Mouse (Mus musculus) layer of hippocampus, postnatal 25 days (tissue): ENCODE results near the gene N4bp3. TPM values are rescaled to one million over a fixed set of nuclear protein-coding genes. Genes with fewer than 3 reads are reported as not detected.
A peak's percentile ranks its signal among the peaks of the same experiment; 100 is the strongest.
"Not testable (repeated sequence)": the region's sequence is repeated elsewhere in the genome, so short reads cannot be mapped to it uniquely, and the experiment has no call there.

ENCODE experiments used
- DNase-seq, 2 experiments: peaks; one replicate each; pipeline ENCODE4 v3.0.0; 2022; ENCODE audit warnings: mixed read lengths in 2 of 2, low spot score in 1 of 2; ENCODE audit errors: extremely low spot score in 1 of 2
- total RNA-seq, 2 experiments: library from RNA; stranded (reverse); gene quantifications; 2 replicates each; pipeline ENCODE4 v1.2.3; 2021

The N4bp3 gene
- total RNA-seq, 2 experiments from 2014 or later: 12.1 to 12.4 TPM

GRCm38 (mm10) chr11:51633200-51633599 is 17.4 kb downstream of the N4bp3 start:
- not testable (repeated sequence) for DNase-seq

- no peak for DNase-seq
Observed at GRCm38 (mm10) chr11:51632130-51632753, 18.4 kb downstream of the N4bp3 start.

- DNase-seq: no peak
Observed at GRCm38 (mm10) chr11:51629651-51630314, 20.9 kb downstream of the N4bp3 start.

- DNase-seq: no peak
Observed at GRCm38 (mm10) chr11:51627907-51628306, 22.7 kb downstream of the N4bp3 start.

GRCm38 (mm10) chr11:51627425-51627824 is 23.2 kb downstream of the N4bp3 start:
- no peak for DNase-seq

- DNase-seq: no peak
Observed at GRCm38 (mm10) chr11:51625187-51625820, 25.3 kb downstream of the N4bp3 start.

GRCm38 (mm10) chr11:51622971-51623491 is 27.6 kb downstream of the N4bp3 start:
- DNase-seq: peak in 1 of 2 experiments; percentile 41

GRCm38 (mm10) chr11:51621776-51622175 is 28.9 kb downstream of the N4bp3 start:
- no peak for DNase-seq

GRCm38 (mm10) chr11:51620084-51620483 is 30.6 kb downstream of the N4bp3 start:
- no peak for DNase-seq

GRCm38 (mm10) chr11:51619409-51620060 is 31.1 kb downstream of the N4bp3 start, which contains the start of gene Nhp2:
Gene Nhp2, plus strand, starts transcription at chr11:51619735.
- peak; percentile 67 to 75 for DNase-seq

- no peak for DNase-seq
Observed at GRCm38 (mm10) chr11:51618894-51619408, 31.7 kb downstream of the N4bp3 start.

GRCm38 (mm10) chr11:51617693-51618092 is 32.9 kb downstream of the N4bp3 start:
- DNase-seq: peak in 1 of 2 experiments; percentile 70

- DNase-seq: not testable (repeated sequence)
Observed at GRCm38 (mm10) chr11:51616113-51616512, 34.5 kb downstream of the N4bp3 start.

- peak in 1 of 2 experiments; percentile 30 for DNase-seq
Observed at GRCm38 (mm10) chr11:51615601-51616000, 35.0 kb downstream of the N4bp3 start.

GRCm38 (mm10) chr11:51615129-51615528 is 35.5 kb downstream of the N4bp3 start:
- no peak for DNase-seq

GRCm38 (mm10) chr11:51614256-51614655 is 36.4 kb downstream of the N4bp3 start:
- DNase-seq: no peak

- not testable (repeated sequence) for DNase-seq
Observed at GRCm38 (mm10) chr11:51609940-51610339, 40.7 kb downstream of the N4bp3 start.

GRCm38 (mm10) chr11:51609266-51609909 is 41.3 kb downstream of the N4bp3 start:
- no peak for DNase-seq

- no peak for DNase-seq
Observed at GRCm38 (mm10) chr11:51607096-51607738, 43.4 kb downstream of the N4bp3 start.
